ENCODE assay signal across 25 mouse cellular contexts in the genomic region with DNA sequence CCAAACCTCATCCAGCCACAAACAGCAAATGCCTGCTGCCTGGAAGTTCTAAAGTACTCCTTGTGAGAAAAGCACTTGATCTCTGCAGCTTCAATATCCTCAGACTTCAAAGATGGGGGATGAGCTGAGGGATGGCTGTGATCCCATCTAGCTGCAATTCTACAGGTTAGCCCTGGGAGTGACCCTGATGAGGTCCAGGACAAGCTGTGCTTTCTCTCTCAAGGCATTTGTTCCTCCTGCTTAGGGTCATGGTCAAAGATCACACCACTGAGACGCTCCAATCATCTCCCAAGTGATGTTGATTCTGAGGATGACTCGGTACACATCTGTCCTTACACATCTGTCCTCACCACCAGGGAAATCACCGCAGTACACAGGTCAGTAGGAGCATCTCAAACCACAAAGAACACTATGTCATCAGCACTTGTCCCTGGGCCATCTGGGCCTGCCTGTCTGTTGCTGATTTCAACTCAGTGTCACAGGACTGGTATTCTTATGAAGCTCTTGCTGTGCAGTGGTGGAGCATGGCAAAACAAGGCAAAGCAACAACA.
"Had no signal": no experiment of that assay in that cellular context is flagged by ENCODE, and none has a peak within 500 bp of the region (broad histone marks: within the 10 kb centered on the region; RNA-seq: fewer than 3 reads in every experiment).

No protein-coding gene starts in this region.

- H3K9ac ChIP-seq: heart, embryonic 12.5 days; hindbrain, embryonic 12.5 days; hindbrain, embryonic 14.5 days; limb, embryonic 12.5 days had no signal

- H3K36me3 ChIP-seq: heart, embryonic 10.5 days; heart, embryonic 12.5 days; hindbrain, embryonic 10.5 days; hindbrain, embryonic 12.5 days; limb, embryonic 10.5 days; limb, embryonic 12.5 days had no signal

- H3K4me3 ChIP-seq: gastrocnemius, adult 2 months; heart, embryonic 10.5 days; heart, embryonic 12.5 days; hindbrain, embryonic 10.5 days; hindbrain, embryonic 12.5 days; layer of hippocampus, adult 2 months; left cerebral cortex, adult 2 months; limb, embryonic 10.5 days; limb, embryonic 12.5 days had no signal

- ATAC-seq: hindbrain, embryonic 16.5 days; inflammation-experienced regulatory T-cells, adult 6 months; intestine, postnatal 0 days had no signal

- H3K27ac ChIP-seq: gastrocnemius, adult 2 months; heart, embryonic 10.5 days; hindbrain, embryonic 10.5 days; hindbrain, embryonic 12.5 days; hindbrain, embryonic 14.5 days; layer of hippocampus, adult 2 months; left cerebral cortex, adult 2 months; limb, embryonic 10.5 days; limb, embryonic 12.5 days had no signal

- DNase-seq: gastrocnemius, adult 2 months; gastrocnemius, postnatal 10 days; gastrocnemius, postnatal 25 days; heart, adult 18-20 months; heart, postnatal 10 days; heart, postnatal 4 days; kidney, adult 18-20 months; kidney, adult 8-10 months; kidney, postnatal 10 days; kidney, postnatal 25 days; kidney, postnatal 4 days; liver had no signal

- H3K4me1 ChIP-seq: heart, embryonic 10.5 days; heart, embryonic 12.5 days had no signal

- H3K4me2 ChIP-seq: heart, embryonic 12.5 days; hindbrain, embryonic 12.5 days; hindbrain, embryonic 14.5 days; limb, embryonic 12.5 days; liver, embryonic 11.5 days had no signal

- H3K9me3 ChIP-seq: heart, embryonic 10.5 days; heart, embryonic 12.5 days; hindbrain, embryonic 10.5 days; hindbrain, embryonic 12.5 days; limb, embryonic 10.5 days; limb, embryonic 12.5 days had no signal

- H3K27me3 ChIP-seq: heart, embryonic 12.5 days; hindbrain, embryonic 12.5 days had no signal
